Mouse (Mus musculus) stomach, postnatal 0 days (tissue): ENCODE data around the gene Arhgap24.
A peak's percentile ranks its signal among the peaks of the same experiment; 100 is the strongest.

Experiments used
- CTCF ChIP-seq: IDR thresholded peaks from 2 replicates; pipeline ENCODE4 v1.5.1; 2016; ENCODE audit warnings: antibody characterized with exemption, low read depth, mild to moderate bottlenecking, moderate library complexity
- EP300 ChIP-seq: optimal IDR thresholded peaks from 2 replicates; pipeline ENCODE3; 2016; ENCODE audit warnings: antibody characterized with exemption

- TF ChIP-seq CTCF (peak; percentile 95), EP300 (no peak)
Observed at GRCm38 (mm10) chr5:102874605-102875298, 393.6 kb downstream of the Arhgap24 start.
